Mouse (Mus musculus) C2C12 (cell line): ENCODE measurements around the gene Mllt1.

Source experiments
- CTCF ChIP-seq: IDR thresholded peaks from one replicate; pipeline ENCODE4 v1.5.1; 2011; ENCODE audit not compliant: control insufficient read depth, insufficient read depth, insufficient read length
- MAX ChIP-seq: IDR thresholded peaks from one replicate; pipeline ENCODE4 v1.6.1; 2011; ENCODE audit warnings: mild to moderate bottlenecking, control low read depth
- MYOD1 ChIP-seq: IDR thresholded peaks from one replicate; pipeline ENCODE4 v1.6.1; 2011; ENCODE audit warnings: low read depth; ENCODE audit not compliant: control insufficient read depth, insufficient read length
- MYOG ChIP-seq: IDR thresholded peaks from one replicate; pipeline ENCODE4 v1.6.1; 2011; ENCODE audit not compliant: control insufficient read depth, insufficient read length; ENCODE audit errors: extremely low read depth

DNA sequence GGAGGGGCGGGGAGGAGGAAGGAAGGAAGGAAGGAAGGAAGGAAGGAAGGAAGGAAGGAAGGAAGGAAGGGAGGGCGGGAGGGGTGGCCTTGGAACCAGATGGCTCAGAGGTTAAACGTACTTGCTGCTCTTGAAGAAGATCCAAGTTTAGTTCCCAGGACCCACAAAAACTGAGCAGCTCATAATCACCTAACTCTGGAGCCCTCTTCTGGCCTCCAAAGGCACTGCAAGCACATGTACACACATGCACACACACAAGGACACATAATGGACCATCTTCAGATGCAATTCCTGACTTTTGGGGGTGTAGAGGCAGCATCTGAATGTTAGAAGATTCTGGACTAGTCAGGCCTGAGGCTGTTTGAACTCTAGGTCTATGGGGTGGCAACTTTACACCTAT is 47.2 kb downstream of the Mllt1 start:
- TF ChIP-seq MYOD1 (no peak), CTCF (no peak), MAX (no peak), MYOG (no peak)
